Mouse (Mus musculus) naive thymus-derived CD4-positive, alpha-beta T cell, adult 2 months (primary cell): Measurements from ENCODE around the gene Gm7029.

Source experiments
- DNase-seq: peaks from one replicate; pipeline ENCODE4 v3.0.0-alpha.2; 2011; ENCODE audit warnings: low read depth

The Gm7029 gene

GRCm38 (mm10) chr17:33913905-33914304 lies 40.3 kb downstream of the Gm7029 start:
- DNase-seq = no peak

- DNase-seq = no peak
Measured at GRCm38 (mm10) chr17:33914969-33915391, 41.3 kb downstream of the Gm7029 start.

GRCm38 (mm10) chr17:33915671-33916250 lies 42.1 kb downstream of the Gm7029 start, which contains the start of the genes Tapbp and Zbtb22:
TSS of gene Tapbp (plus strand) at chr17:33915899.
TSS of gene Zbtb22 (plus strand) at chr17:33915904.
- peak; percentile 96 for DNase-seq

- DNase-seq = no peak
Measured at GRCm38 (mm10) chr17:33916294-33916693, 42.7 kb downstream of the Gm7029 start.

- DNase-seq = no peak
Measured at GRCm38 (mm10) chr17:33916847-33917655, 43.4 kb downstream of the Gm7029 start.

- DNase-seq = no peak
Measured at GRCm38 (mm10) chr17:33917656-33918292, 44.1 kb downstream of the Gm7029 start.

GRCm38 (mm10) chr17:33918293-33919203 lies 44.9 kb downstream of the Gm7029 start:
- DNase-seq = no peak

GRCm38 (mm10) chr17:33919351-33920281 lies 46.0 kb downstream of the Gm7029 start:
- peak; percentile 91 for DNase-seq

GRCm38 (mm10) chr17:33920282-33921097 lies 46.9 kb downstream of the Gm7029 start:
- peak; percentile 93 for DNase-seq

- no peak for DNase-seq
Measured at GRCm38 (mm10) chr17:33921361-33921760, 47.7 kb downstream of the Gm7029 start.
